In the genomic region with DNA sequence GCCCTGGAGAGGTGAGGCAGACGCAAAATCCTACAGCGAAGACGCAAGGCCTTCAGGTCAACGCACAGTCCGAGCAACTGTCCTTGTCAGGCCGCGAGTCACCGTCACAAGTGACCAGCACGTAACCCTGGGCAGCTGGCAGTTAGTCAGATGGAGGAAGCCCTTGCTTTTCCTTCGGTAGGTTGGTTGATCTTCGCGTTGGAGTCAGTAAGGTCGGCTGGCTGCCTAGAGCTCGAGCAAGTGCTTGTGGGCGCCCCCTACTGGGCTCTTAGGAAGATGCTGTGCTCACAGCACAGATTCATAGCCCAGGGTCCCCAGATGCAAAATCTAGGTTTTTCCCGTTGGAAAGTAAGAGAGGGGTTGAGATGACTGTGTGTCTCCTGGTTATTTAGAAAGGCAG, we compare ENCODE assay signal across 8 mouse cellular contexts. TPM values are rescaled to one million over a fixed set of nuclear protein-coding genes. Genes with fewer than 3 reads are reported as not detected.
DNase-seq lines count a peak whose midpoint lies in the region; ATAC-seq and TF ChIP-seq lines count a peak whose summit lies in the region.

No protein-coding gene starts in this region.

- peak; percentile 77 for DNase-seq in ES-CJ7 (ENCODE audit: low read depth, low spot score)
- peak; percentile 16 for DNase-seq in c-Kit-negative CD71-positive TER-119-positive erythroid progenitor cells, embryonic 14.5 days (ENCODE audit: low read depth, low spot score)
- DNase-seq in forebrain, embryonic 10.5 days (ENCODE audit: extremely low spot score, low spot score): peak; percentile 74
- peak; percentile 69 to 77 for DNase-seq in heart, postnatal 14 days
- DNase-seq in kidney, postnatal 36 days: peak; percentile 72 to 90
- peak; percentile 90 for DNase-seq in lung, embryonic 14.5 days
- DNase-seq in thymus, postnatal 0 days (ENCODE audit: low spot score): peak; percentile 62

- H3K36me3 ChIP-seq in forebrain, embryonic 10.5 days (replicated peaks): no peaks in the 10 kb centered on the region
- H3K36me3 ChIP-seq in lung, embryonic 14.5 days (ENCODE audit: insufficient read depth): no peaks in the 10 kb centered on the region

- ATAC-seq in lung, embryonic 14.5 days (ENCODE audit: insufficient read depth): no peak
- peak; percentile 34; the same call in 1 of the 2 replicates for ATAC-seq in neutrophil, adult 5-6 weeks (ENCODE audit: extremely low read depth, insufficient number of reproducible peaks, low FRiP score, poor library complexity, severe bottlenecking)

- intact Hi-C loops in heart, postnatal 14 days (cut with DNase I): loop anchor here (5.0 kb wide), 1 partner anchor 38 kb away; no protein-coding TSS in a partner anchor

- peak; percentile 86 for TF ChIP-seq CTCF in lung, embryonic 14.5 days (IDR thresholded peaks at IDR 0.05; ENCODE audit: low read depth)

- WGBS in forebrain, embryonic 10.5 days: 13% methylated on average over 16 of the region's 16 CpGs
- 11% methylated on average over 16 of the region's 16 CpGs for WGBS in lung, embryonic 14.5 days

- H3K4me3 ChIP-seq in forebrain, embryonic 10.5 days: peak overlapping the region; percentile 23
- H3K4me3 ChIP-seq in lung, embryonic 14.5 days (ENCODE audit: low read depth, low read length): 0 out of 2 replicates have a peak overlapping the region, but pooled peaks have one; percentile 9

- H3K4me1 ChIP-seq in forebrain, embryonic 10.5 days: peaks cover 13% of the 10 kb centered on the region
- peaks cover 12% of the 10 kb centered on the region; the same call in 1 of the 2 replicates for H3K4me1 ChIP-seq in lung, embryonic 14.5 days (ENCODE audit: insufficient read depth)

- no peaks in the 10 kb centered on the region for H3K9me3 ChIP-seq in forebrain, embryonic 10.5 days
- no peaks in the 10 kb centered on the region for H3K9me3 ChIP-seq in lung, embryonic 14.5 days (ENCODE audit: low read depth, low read length)

- peaks cover 27% of the 10 kb centered on the region for H3K27me3 ChIP-seq in forebrain, embryonic 10.5 days (ENCODE audit: poor library complexity, severe bottlenecking)
- H3K27me3 ChIP-seq in lung, embryonic 14.5 days (ENCODE audit: insufficient read depth, low read length): 0 out of 2 replicates have a peak, but pooled peaks cover 4% of the 10 kb centered on the region

- no peak overlapping the region for H3K27ac ChIP-seq in forebrain, embryonic 10.5 days
- no peak overlapping the region for H3K27ac ChIP-seq in lung, embryonic 14.5 days (ENCODE audit: low read depth)

- peak overlapping the region; percentile 54 for H3K4me2 ChIP-seq in lung, embryonic 14.5 days

- no peak overlapping the region for H3K9ac ChIP-seq in lung, embryonic 14.5 days

RNA-seq across cellular contexts. Expression of gene Trim67, which starts 17.2 kb away (rescaled TPM):
- polyA plus RNA-seq in forebrain, embryonic 10.5 days (2016; fragmentation: Nextera tagmentation; extraction: Ambion mirVana): 0.18 and 0.35 TPM in 2 replicates
- total RNA-seq in heart, postnatal 14 days (2021): under 1 TPM; 0.37 to 0.84 TPM
- 0.70 and 1.0 TPM in 2 replicates for polyA plus RNA-seq in lung, embryonic 14.5 days (2014; fragmentation: Nextera tagmentation; extraction: Ambion mirVana)
- not detected in 2 replicates for total RNA-seq in neutrophil, adult 5-6 weeks (2017)
- not detected in 2 replicates for polyA plus RNA-seq in thymus, postnatal 0 days (2015; fragmentation: Nextera tagmentation; extraction: Ambion mirVana)

RNA-seq across cellular contexts. Expression of gene Fam89a, which starts 24.1 kb away (rescaled TPM):
- 1.8 and 2.3 TPM in 2 replicates for polyA plus RNA-seq in forebrain, embryonic 10.5 days (2016; fragmentation: Nextera tagmentation; extraction: Ambion mirVana)
- 1 to 10 TPM; 1.8 to 1.9 TPM for total RNA-seq in heart, postnatal 14 days (2021)
- polyA plus RNA-seq in lung, embryonic 14.5 days (2014; fragmentation: Nextera tagmentation; extraction: Ambion mirVana): 16.8 and 20.5 TPM in 2 replicates
- total RNA-seq in neutrophil, adult 5-6 weeks (2017): not detected in 2 replicates
- 6.1 and 7.7 TPM in 2 replicates for polyA plus RNA-seq in thymus, postnatal 0 days (2015; fragmentation: Nextera tagmentation; extraction: Ambion mirVana)

RNA-seq across cellular contexts. Expression of gene Arv1, which starts 53.8 kb away (rescaled TPM):
- polyA plus RNA-seq in forebrain, embryonic 10.5 days (2016; fragmentation: Nextera tagmentation; extraction: Ambion mirVana): 32.6 and 40.3 TPM in 2 replicates
- 1 to 10 TPM; 5.4 TPM for total RNA-seq in heart, postnatal 14 days (2021)
- polyA plus RNA-seq in lung, embryonic 14.5 days (2014; fragmentation: Nextera tagmentation; extraction: Ambion mirVana): 26.4 and 27.2 TPM in 2 replicates
- total RNA-seq in neutrophil, adult 5-6 weeks (2017): 9.1 and 12.9 TPM in 2 replicates
- 20.5 and 23.3 TPM in 2 replicates for polyA plus RNA-seq in thymus, postnatal 0 days (2015; fragmentation: Nextera tagmentation; extraction: Ambion mirVana)

RNA-seq across cellular contexts. Expression of gene Ttc13, which starts 53.9 kb away (rescaled TPM):
- 50.1 and 51.8 TPM in 2 replicates for polyA plus RNA-seq in forebrain, embryonic 10.5 days (2016; fragmentation: Nextera tagmentation; extraction: Ambion mirVana)
- total RNA-seq in heart, postnatal 14 days (2021): 10 to 100 TPM; 19.3 to 19.9 TPM
- polyA plus RNA-seq in lung, embryonic 14.5 days (2014; fragmentation: Nextera tagmentation; extraction: Ambion mirVana): 52.5 and 54.7 TPM in 2 replicates
- total RNA-seq in neutrophil, adult 5-6 weeks (2017): 60.0 and 63.4 TPM in 2 replicates
- polyA plus RNA-seq in thymus, postnatal 0 days (2015; fragmentation: Nextera tagmentation; extraction: Ambion mirVana): 50.8 and 54.3 TPM in 2 replicates

Comparison
In these comparisons a context has a peak if more than half of its experiments do, and no peak if none do; other contexts are left out.
1. DNase-seq: peak in every context shown above with its lines; median percentile 90 in lung, embryonic 14.5 days; 81 in kidney, postnatal 36 days; 77 in ES-CJ7; 74 in forebrain, embryonic 10.5 days; 73 in heart, postnatal 14 days; 62 in thymus, postnatal 0 days; 16 in c-Kit-negative CD71-positive TER-119-positive erythroid progenitor cells, embryonic 14.5 days.